Mouse (Mus musculus): ENCODE results near the gene Trappc6b.

The Trappc6b gene

DNA sequence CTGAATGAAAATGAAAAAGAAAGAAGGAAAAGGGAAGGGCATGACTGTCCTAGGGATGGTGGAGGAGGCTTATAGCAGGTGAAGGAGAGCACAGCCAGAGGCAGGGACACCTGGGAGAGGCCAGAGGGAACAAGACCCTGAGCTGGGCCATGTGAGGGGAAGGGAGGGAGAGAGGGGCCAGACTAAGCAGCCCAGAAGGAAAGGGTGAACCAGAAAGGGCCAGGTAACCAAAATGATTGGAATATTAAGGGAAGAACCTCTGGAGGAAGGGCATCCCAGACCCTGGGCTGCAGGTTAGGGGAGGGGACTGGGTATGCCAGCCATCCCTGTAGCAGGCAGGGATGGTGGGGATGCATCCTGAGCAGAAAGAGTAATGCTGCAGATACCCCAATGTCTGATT lies 7.3 kb downstream of the Trappc6b start:
- DNase-seq, result no peak

DNA sequence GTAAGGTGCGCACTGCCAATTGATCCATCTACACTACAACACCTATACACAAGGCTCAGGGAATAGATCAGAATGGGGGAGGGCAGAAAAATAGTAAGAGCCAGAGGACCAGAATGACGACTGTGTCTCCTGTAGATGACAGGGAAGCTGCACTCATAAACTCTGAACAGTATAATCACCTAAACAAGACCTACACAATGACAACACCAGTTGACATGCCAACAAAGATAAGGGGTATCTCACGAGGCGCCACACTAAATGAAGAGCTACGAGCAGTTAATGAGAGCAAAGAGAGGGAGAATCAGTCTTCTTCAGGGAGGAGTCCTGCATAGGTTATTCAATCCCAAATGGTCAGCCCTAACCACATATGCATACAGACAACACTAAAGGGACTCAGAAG lies 8.1 kb downstream of the Trappc6b start:
- no peak for DNase-seq

- no peak for DNase-seq
Observed at GRCm38 (mm10) chr12:59052470-59052869, 8.8 kb downstream of the Trappc6b start.

- no peak for DNase-seq
Observed at GRCm38 (mm10) chr12:59040851-59041250, 20.4 kb downstream of the Trappc6b start.

DNA sequence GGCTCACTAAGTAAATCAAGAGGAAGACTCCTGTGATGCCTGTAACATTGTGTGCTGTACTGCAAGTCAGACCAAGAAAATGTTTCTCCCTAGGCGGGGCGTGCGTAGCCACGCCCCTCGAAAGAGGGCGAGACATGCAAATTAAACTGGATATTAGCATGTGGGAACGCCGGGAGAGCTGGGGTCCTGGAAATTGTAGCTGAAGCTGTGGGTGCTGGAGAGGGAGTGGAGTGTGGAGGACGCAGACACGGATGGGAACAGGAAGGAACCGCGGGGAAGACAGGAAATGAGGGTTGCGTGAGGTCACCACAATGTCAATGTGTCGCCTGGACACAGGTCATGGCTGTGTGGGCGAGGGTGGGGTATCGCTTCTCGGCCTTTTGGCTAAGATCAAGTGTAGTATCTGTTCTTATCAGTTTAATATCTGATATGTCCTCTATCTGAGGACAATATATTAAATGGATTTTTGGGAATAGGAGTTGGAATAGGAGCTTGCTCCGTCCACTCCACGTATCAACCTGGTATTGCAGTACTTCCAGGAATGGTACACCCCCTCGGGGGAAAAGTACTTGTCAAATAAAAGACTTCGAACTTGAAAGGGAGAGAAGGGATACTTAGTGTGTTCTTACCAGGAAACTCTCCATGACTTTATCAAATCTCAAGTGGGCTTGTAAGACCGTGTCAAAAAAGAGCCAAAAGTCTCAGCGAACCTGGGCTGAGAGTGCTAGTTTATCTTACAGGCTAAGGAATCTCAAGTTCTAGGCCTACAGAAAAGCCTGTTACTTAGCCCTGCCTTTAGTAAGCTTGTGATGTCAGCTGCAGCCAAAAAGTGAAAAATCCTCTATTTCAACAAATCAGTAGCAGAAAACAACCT lies 21.1 kb downstream of the Trappc6b start:
- DNase-seq, result peak; percentile 57

- DNase-seq, result no peak
Observed at GRCm38 (mm10) chr12:59039162-59039970, 21.9 kb downstream of the Trappc6b start.

DNA sequence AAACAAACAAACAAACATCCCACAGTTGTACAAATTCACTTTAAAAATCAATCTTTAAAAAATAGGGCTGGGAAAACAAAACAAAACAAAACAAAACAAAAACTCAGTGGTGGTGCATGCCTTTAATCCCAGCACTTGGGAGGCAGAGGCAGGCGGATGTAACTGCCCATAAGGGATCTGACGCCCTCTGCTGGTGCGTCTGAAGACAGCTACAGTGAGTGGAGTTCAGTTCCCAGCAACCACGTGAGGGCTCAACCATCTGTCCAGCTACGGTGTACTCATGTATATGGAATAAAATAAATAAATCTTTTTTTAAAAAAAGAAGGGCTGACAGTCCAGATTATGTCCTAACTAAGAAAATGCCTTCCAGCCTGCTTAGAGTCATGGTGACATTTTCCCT lies 29.2 kb downstream of the Trappc6b start:
- no peak for DNase-seq

DNA sequence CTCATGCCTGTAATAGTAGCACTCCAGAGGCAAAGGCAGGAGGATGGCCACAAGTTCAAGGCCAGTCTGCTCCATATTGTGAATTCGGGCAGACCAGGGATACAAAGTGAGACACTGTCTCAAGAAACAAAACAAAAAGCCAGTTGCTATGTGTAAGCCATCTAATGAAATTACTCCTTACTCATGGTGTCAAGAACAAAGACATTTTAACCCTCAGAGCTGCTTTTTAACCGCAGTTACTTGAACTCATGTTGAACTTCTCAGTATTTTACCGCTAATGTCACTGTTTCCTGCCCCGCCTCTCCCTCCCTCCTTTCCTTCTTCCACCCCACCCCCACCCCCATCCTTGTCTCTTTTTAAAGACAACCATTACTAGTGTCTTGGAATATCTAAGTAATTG lies 40.0 kb downstream of the Trappc6b start:
- DNase-seq, result no peak

- no peak for DNase-seq
Observed at GRCm38 (mm10) chr12:59019891-59020290, 41.4 kb downstream of the Trappc6b start.

GRCm38 (mm10) chr12:59017970-59018369 lies 43.3 kb downstream of the Trappc6b start:
- DNase-seq, result no peak

GRCm38 (mm10) chr12:59013234-59013633 lies 48.0 kb downstream of the Trappc6b start, which contains the start of gene Gemin2:
Gene Gemin2 (plus strand): TSS chr12:59013393.
- peak; percentile 94 for DNase-seq

- no peak for DNase-seq
Observed at GRCm38 (mm10) chr12:59012710-59013091, 48.6 kb downstream of the Trappc6b start.

GRCm38 (mm10) chr12:59011844-59012709 lies 49.2 kb downstream of the Trappc6b start, which contains the start of gene Sec23a:
Gene Sec23a (minus strand): TSS chr12:59012017.
- DNase-seq, result peak; percentile 99

- DNase-seq, result no peak
Observed at GRCm38 (mm10) chr12:59011275-59011843, 49.9 kb downstream of the Trappc6b start.

GRCm38 (mm10) chr12:59010482-59010881 lies 50.8 kb downstream of the Trappc6b start:
- peak; percentile 13 for DNase-seq
